Mouse (Mus musculus) kidney, postnatal 4 days (tissue): ENCODE data around the gene Mlh3.

Experiments
- DNase-seq, 2 experiments: peaks; one replicate each; pipeline ENCODE4 v3.0.0; 2021; ENCODE audit warnings: mixed read lengths in 2 of 2

Mlh3 gene

GRCm38 (mm10) chr12:85186361-85186760 lies 84.0 kb downstream of the Mlh3 start:
- DNase-seq: no peak

- DNase-seq: no peak
These were observed 84.6 kb downstream of the Mlh3 start for GRCm38 (mm10) chr12:85185810-85186209.
